Mouse (Mus musculus) R1 (cell line): ENCODE data around the gene Pigk.

Experiments
- DNase-seq: peaks from one replicate; pipeline ENCODE4 v3.0.0-alpha.2; 2018; ENCODE audit warnings: low read depth, low spot score

Gene Pigk

GRCm38 (mm10) chr3:152896111-152896510, 182.2 kb downstream of the Pigk start:
- DNase-seq, result no peak

GRCm38 (mm10) chr3:152897196-152897595, 183.3 kb downstream of the Pigk start:
- no peak for DNase-seq

GRCm38 (mm10) chr3:152898906-152899305, 185.0 kb downstream of the Pigk start:
- peak; percentile 12 for DNase-seq

- no peak for DNase-seq
Observed at GRCm38 (mm10) chr3:152905026-152905425, 191.1 kb downstream of the Pigk start.

GRCm38 (mm10) chr3:152905800-152906199, 191.9 kb downstream of the Pigk start:
- no peak for DNase-seq

- no peak for DNase-seq
Observed at GRCm38 (mm10) chr3:152907087-152907486, 193.2 kb downstream of the Pigk start.

- no peak for DNase-seq
Observed at GRCm38 (mm10) chr3:152907683-152908082, 193.8 kb downstream of the Pigk start.

- no peak for DNase-seq
Observed at GRCm38 (mm10) chr3:152911578-152911977, 197.7 kb downstream of the Pigk start.

GRCm38 (mm10) chr3:152912216-152913101, 198.6 kb downstream of the Pigk start:
- DNase-seq, result peak; percentile 32

GRCm38 (mm10) chr3:152913150-152913549, 199.2 kb downstream of the Pigk start:
- DNase-seq, result no peak

GRCm38 (mm10) chr3:152913625-152914024, 199.7 kb downstream of the Pigk start:
- no peak for DNase-seq

GRCm38 (mm10) chr3:152914376-152914775, 200.5 kb downstream of the Pigk start:
- no peak for DNase-seq

GRCm38 (mm10) chr3:152917579-152917978, 203.7 kb downstream of the Pigk start:
- DNase-seq, result no peak

GRCm38 (mm10) chr3:152919101-152919500, 205.2 kb downstream of the Pigk start:
- no peak for DNase-seq

GRCm38 (mm10) chr3:152920365-152920764, 206.5 kb downstream of the Pigk start:
- DNase-seq, result no peak

GRCm38 (mm10) chr3:152923530-152923929, 209.6 kb downstream of the Pigk start:
- no peak for DNase-seq

GRCm38 (mm10) chr3:152925364-152925763, 211.5 kb downstream of the Pigk start:
- no peak for DNase-seq

GRCm38 (mm10) chr3:152926166-152926565, 212.3 kb downstream of the Pigk start:
- no peak for DNase-seq

- DNase-seq, result no peak
Observed at GRCm38 (mm10) chr3:152928287-152928975, 214.5 kb downstream of the Pigk start.

- peak; percentile 45 for DNase-seq
Observed at GRCm38 (mm10) chr3:152929256-152929787, 215.4 kb downstream of the Pigk start.

GRCm38 (mm10) chr3:152929788-152930281, 215.9 kb downstream of the Pigk start:
- peak; percentile 62 for DNase-seq

- DNase-seq, result no peak
Observed at GRCm38 (mm10) chr3:152931354-152931753, 217.5 kb downstream of the Pigk start.
